Mouse (Mus musculus): ENCODE measurements at regions not wholly inside any gene's neighbourhood (a gene's known extent, or its start where the extent isn't known, plus 50 kb on each side); places are given as distances from the start of the nearest gene placed in this dataset.

DNA sequence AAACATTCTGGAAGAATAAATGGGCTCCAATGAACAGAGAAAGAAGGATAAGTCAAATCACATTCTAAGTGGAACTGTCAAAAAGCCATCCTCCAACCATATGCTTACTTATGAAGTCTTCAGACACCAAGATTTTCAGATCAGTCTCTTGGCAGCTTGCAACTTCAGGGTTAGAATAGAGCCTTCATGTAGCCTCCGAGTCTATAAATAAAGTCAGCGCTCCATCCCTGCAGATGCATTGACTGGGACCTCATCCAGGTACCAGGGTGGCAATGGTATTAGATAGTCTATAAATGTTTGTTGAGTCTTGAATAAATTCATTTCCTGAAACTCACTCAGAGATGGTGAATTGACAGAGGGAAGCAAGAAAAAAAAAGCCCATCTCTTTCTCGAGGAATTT is 107.2 kb upstream of the Eepd1 start:
- no peaks in the 10 kb centered on the region for H3K9me3 ChIP-seq
- no peak for ATAC-seq (ENCODE audit: low FRiP score)

GRCm38 (mm10) chr9:25376209-25376608 is 105.1 kb upstream of the Eepd1 start:
- Histone ChIP-seq H3K9ac (no peak overlapping the region), H3K9me3 (no peaks in the 10 kb centered on the region), H3K4me1 (replicated peaks) (0 out of 2 replicates have a peak, but pooled peaks cover 4% of the 10 kb centered on the region), H3K4me3 (no peak overlapping the region), H3K27ac (no peak overlapping the region), H3K36me3 (no peaks in the 10 kb centered on the region), H3K4me2 (no peak overlapping the region), H3K27me3 (no peaks in the 10 kb centered on the region)
- 61% methylated on average over 1 of the region's 1 CpGs for WGBS
- no peak for ATAC-seq (ENCODE audit: low FRiP score)

More for the DNA sequence above, 107.2 kb upstream of the Eepd1 start:
- no peak overlapping the region for H3K4me3 ChIP-seq
- H3K4me2 ChIP-seq: no peak overlapping the region
- H3K4me1 ChIP-seq (replicated peaks): 0 out of 2 replicates have a peak, but pooled peaks cover 4% of the 10 kb centered on the region
- no peak overlapping the region for H3K9ac ChIP-seq
- WGBS: 90% methylated on average over 3 of the region's 3 CpGs
- H3K27me3 ChIP-seq: no peaks in the 10 kb centered on the region
- H3K27ac ChIP-seq: no peak overlapping the region
- no peaks in the 10 kb centered on the region for H3K36me3 ChIP-seq

GRCm38 (mm10) chr9:25377771-25378747 is 103.3 kb upstream of the Eepd1 start:
- H3K27ac ChIP-seq: peak overlapping the region; percentile 63; the same call in 1 of the 2 replicates
- no peak overlapping the region for H3K9ac ChIP-seq
- no peaks in the 10 kb centered on the region for H3K36me3 ChIP-seq
- H3K4me3 ChIP-seq: no peak overlapping the region
- WGBS: 58% methylated on average over 12 of the region's 12 CpGs
- H3K27me3 ChIP-seq: no peaks in the 10 kb centered on the region
- H3K9me3 ChIP-seq: no peaks in the 10 kb centered on the region
- peak; percentile 90 for ATAC-seq (ENCODE audit: low FRiP score)
- H3K4me1 ChIP-seq (replicated peaks): 0 out of 2 replicates have a peak, but pooled peaks cover 4% of the 10 kb centered on the region
- no peak overlapping the region for H3K4me2 ChIP-seq

GRCm38 (mm10) chr9:25385333-25385732 is 96.0 kb upstream of the Eepd1 start:
- Histone ChIP-seq H3K4me2 (no peak overlapping the region), H3K9ac (no peak overlapping the region), H3K9me3 (no peaks in the 10 kb centered on the region), H3K27ac (no peak overlapping the region), H3K4me1 (replicated peaks) (no peaks in the 10 kb centered on the region), H3K36me3 (no peaks in the 10 kb centered on the region), H3K27me3 (no peaks in the 10 kb centered on the region), H3K4me3 (no peak overlapping the region)
- no peak for ATAC-seq (ENCODE audit: low FRiP score)

- H3K4me2 ChIP-seq: no peak overlapping the region
- H3K27ac ChIP-seq: no peak overlapping the region
- whole genome bisulfite sequencing: 83% methylated on average over 4 of the region's 4 CpGs
- no peak for ATAC-seq (ENCODE audit: low FRiP score)
- H3K4me1 ChIP-seq (replicated peaks): no peaks in the 10 kb centered on the region
- H3K9me3 ChIP-seq: no peaks in the 10 kb centered on the region
- no peak overlapping the region for H3K4me3 ChIP-seq
- no peak overlapping the region for H3K9ac ChIP-seq
- no peaks in the 10 kb centered on the region for H3K27me3 ChIP-seq
- no peaks in the 10 kb centered on the region for H3K36me3 ChIP-seq
Observed at GRCm38 (mm10) chr9:25387876-25388650, 93.3 kb upstream of the Eepd1 start.

GRCm38 (mm10) chr9:25389351-25389750 is 92.0 kb upstream of the Eepd1 start:
- no peaks in the 10 kb centered on the region for H3K27me3 ChIP-seq
- WGBS: 84% methylated on average over 3 of the region's 3 CpGs
- no peaks in the 10 kb centered on the region for H3K4me1 ChIP-seq (replicated peaks)
- H3K36me3 ChIP-seq: no peaks in the 10 kb centered on the region
- no peak overlapping the region for H3K4me3 ChIP-seq
- no peak overlapping the region for H3K4me2 ChIP-seq
- no peak overlapping the region for H3K9ac ChIP-seq
- no peak for ATAC-seq (ENCODE audit: low FRiP score)
- H3K9me3 ChIP-seq: no peaks in the 10 kb centered on the region
- no peak overlapping the region for H3K27ac ChIP-seq

DNA sequence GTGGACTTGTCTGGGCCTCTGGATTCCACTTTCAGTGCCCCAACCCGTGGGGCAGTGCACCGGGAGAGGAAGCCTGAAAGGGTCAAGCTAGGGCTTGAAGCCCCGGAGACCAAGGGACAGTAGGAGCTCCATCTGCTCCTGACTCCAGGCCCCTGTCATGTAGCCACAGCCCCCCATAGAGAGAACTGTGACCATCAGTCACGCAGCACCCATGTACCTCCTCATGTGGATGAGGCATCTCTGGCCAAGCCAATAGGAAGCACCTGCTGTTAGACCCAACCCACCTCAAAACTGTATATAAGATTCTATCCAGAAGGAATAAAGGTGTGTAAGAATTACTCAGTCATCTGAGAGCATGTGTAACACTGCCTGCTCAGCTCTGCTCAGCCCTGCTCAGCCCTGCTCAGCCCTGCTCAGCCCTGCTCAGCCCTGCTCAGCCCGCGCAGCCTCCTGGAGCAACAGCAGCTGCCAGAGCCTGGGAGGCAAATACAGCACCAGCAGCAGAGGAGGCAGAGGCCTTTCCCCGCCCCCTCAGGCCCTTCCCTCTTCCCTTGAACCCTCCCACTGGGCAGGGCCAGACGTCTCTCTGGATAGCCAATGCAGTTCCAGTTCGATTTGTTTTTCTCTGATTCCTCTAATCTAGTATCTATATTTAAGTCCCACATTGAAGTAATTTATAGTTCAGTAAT is 80.6 kb upstream of the Eepd1 start:
- Histone ChIP-seq H3K9me3 (no peaks in the 10 kb centered on the region), H3K27me3 (no peaks in the 10 kb centered on the region), H3K4me2 (no peak overlapping the region), H3K27ac (no peak overlapping the region), H3K4me1 (replicated peaks) (0 out of 2 replicates have a peak, but pooled peaks cover 2% of the 10 kb centered on the region), H3K36me3 (no peaks in the 10 kb centered on the region), H3K4me3 (no peak overlapping the region), H3K9ac (0 out of 2 replicates have a peak overlapping the region, but pooled peaks have one; percentile 2)
- ATAC-seq (ENCODE audit: low FRiP score): peak; percentile 82
- WGBS: 39% methylated on average over 9 of the region's 9 CpGs

DNA sequence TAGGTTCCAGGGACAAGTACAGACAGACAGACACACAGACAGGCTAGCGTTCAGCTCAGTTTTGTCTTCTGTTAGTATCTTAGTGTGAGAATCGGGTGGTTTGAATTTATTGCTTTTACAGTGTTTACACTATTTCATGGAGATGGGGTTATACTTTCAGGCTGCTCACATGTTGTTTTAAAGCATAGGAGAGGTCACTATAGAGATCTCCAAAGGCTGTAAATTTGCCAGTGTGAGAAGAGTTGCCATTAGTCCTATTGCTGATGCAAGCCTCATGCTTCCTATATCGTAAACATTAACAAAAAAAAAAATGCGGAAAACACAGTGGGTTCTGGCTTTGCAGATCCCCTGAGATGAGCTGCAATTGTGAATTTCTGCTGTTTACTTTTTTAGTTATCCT is 75.5 kb upstream of the Eepd1 start:
- Histone ChIP-seq H3K27ac (no peak overlapping the region), H3K9me3 (no peaks in the 10 kb centered on the region), H3K4me3 (no peak overlapping the region), H3K9ac (no peak overlapping the region), H3K4me2 (no peak overlapping the region), H3K4me1 (replicated peaks) (0 out of 2 replicates have a peak, but pooled peaks cover 2% of the 10 kb centered on the region), H3K36me3 (no peaks in the 10 kb centered on the region), H3K27me3 (no peaks in the 10 kb centered on the region)
- ATAC-seq (ENCODE audit: low FRiP score): no peak
- WGBS: 95% methylated on average over 4 of the region's 4 CpGs

DNA sequence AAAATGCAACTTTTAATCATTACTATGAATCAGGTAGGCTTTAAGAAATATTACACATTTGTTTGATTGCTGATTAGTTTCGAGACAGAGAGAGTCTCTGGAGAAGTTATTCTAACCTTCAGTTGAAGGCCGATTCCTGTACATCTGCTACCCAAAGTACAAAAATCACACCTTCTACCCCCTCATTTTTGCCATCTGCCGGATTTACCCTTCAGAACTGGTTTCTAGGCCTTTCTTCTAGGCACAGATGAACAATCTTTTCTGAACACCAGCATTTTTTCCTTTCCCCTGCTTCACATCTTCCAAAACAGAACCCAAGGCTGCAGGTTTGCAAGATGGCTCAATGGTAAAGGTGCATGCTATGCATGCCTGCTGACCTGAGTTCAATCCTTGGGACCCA is 72.8 kb upstream of the Eepd1 start:
- no peak for ATAC-seq (ENCODE audit: low FRiP score)
- Histone ChIP-seq H3K27me3 (no peaks in the 10 kb centered on the region), H3K4me1 (replicated peaks) (no peaks in the 10 kb centered on the region), H3K4me3 (no peak overlapping the region), H3K9ac (no peak overlapping the region), H3K4me2 (no peak overlapping the region), H3K9me3 (no peaks in the 10 kb centered on the region), H3K27ac (no peak overlapping the region), H3K36me3 (no peaks in the 10 kb centered on the region)
- WGBS: 94% methylated on average over 3 of the region's 3 CpGs

GRCm38 (mm10) chr9:25409729-25410128 is 71.6 kb upstream of the Eepd1 start:
- WGBS: 78% methylated on average over 5 of the region's 5 CpGs
- Histone ChIP-seq H3K4me3 (no peak overlapping the region), H3K4me1 (replicated peaks) (no peaks in the 10 kb centered on the region), H3K9ac (no peak overlapping the region), H3K36me3 (no peaks in the 10 kb centered on the region), H3K9me3 (no peaks in the 10 kb centered on the region), H3K27me3 (no peaks in the 10 kb centered on the region), H3K27ac (no peak overlapping the region), H3K4me2 (no peak overlapping the region)
- ATAC-seq (ENCODE audit: low FRiP score): no peak

- Histone ChIP-seq H3K36me3 (no peaks in the 10 kb centered on the region), H3K27me3 (no peaks in the 10 kb centered on the region), H3K4me1 (replicated peaks) (no peaks in the 10 kb centered on the region), H3K27ac (no peak overlapping the region), H3K4me2 (no peak overlapping the region), H3K9me3 (no peaks in the 10 kb centered on the region), H3K4me3 (no peak overlapping the region), H3K9ac (no peak overlapping the region)
- WGBS: 79% methylated on average over 3 of the region's 3 CpGs
- no peak for ATAC-seq (ENCODE audit: low FRiP score)
Observed at GRCm38 (mm10) chr9:25413873-25414272, 67.5 kb upstream of the Eepd1 start.

DNA sequence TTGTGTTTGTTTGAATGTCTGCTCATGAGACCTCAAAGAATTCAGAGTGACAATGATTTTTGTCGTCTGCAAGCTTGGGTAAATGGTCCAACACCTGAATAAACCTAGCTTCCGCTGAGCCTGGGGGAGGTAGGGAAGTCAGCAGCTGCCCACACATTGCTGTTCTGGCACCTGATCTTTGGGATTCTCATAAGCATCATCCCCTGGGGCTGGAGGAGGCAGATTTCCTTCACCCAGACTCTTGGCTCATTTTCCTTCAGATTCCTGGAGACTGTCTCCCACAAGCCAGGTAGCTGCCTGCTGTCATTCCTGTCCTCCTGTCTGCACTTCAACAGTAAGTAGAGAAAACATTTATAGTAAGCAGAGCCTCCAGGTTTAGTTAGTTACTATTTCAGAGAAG is 67.0 kb upstream of the Eepd1 start:
- Histone ChIP-seq H3K4me3 (no peak overlapping the region), H3K4me1 (replicated peaks) (no peaks in the 10 kb centered on the region), H3K36me3 (no peaks in the 10 kb centered on the region), H3K27ac (no peak overlapping the region), H3K9me3 (no peaks in the 10 kb centered on the region), H3K27me3 (no peaks in the 10 kb centered on the region), H3K9ac (no peak overlapping the region), H3K4me2 (no peak overlapping the region)
- no peak for ATAC-seq (ENCODE audit: low FRiP score)
- 83% methylated on average over 2 of the region's 2 CpGs for WGBS
